ENCODE assay signal across 8 mouse cellular contexts in genomic region chr7:100907231-100907630, GRCm38 (mm10). TPM values are rescaled to one million over a fixed set of nuclear protein-coding genes. Genes with fewer than 3 reads are reported as not detected.
DNase-seq lines count a peak whose midpoint lies in the region; ATAC-seq lines count a peak whose summit lies in the region.

No protein-coding gene starts in this region.

- H3K9ac ChIP-seq in limb, embryonic 13.5 days = no peak overlapping the region
- no peak overlapping the region for H3K9ac ChIP-seq in neural tube, embryonic 15.5 days (replicated peaks)

- H3K27ac ChIP-seq in embryonic facial prominence, embryonic 10.5 days (replicated peaks) = peak overlapping the region; percentile 76
- peak overlapping the region; percentile 39 for H3K27ac ChIP-seq in limb, embryonic 13.5 days
- peak overlapping the region; percentile 60 for H3K27ac ChIP-seq in neural tube, embryonic 15.5 days (replicated peaks)

- WGBS in embryonic facial prominence, embryonic 10.5 days = 0% methylated on average over 1 of the region's 1 CpGs
- 0% methylated on average over 1 of the region's 1 CpGs for WGBS in limb, embryonic 13.5 days
- 4% methylated on average over 1 of the region's 1 CpGs for WGBS in neural tube, embryonic 15.5 days

- peak overlapping the region; percentile 29; the same call in 1 of the 2 replicates for H3K4me3 ChIP-seq in embryonic facial prominence, embryonic 10.5 days
- H3K4me3 ChIP-seq in limb, embryonic 13.5 days = no peak overlapping the region
- H3K4me3 ChIP-seq in neural tube, embryonic 15.5 days (replicated peaks) = no peak overlapping the region

- peak; percentile 79 for DNase-seq in CD4-positive helper T cell, adult 2 months (ENCODE audit: low read depth, low spot score)
- peak; percentile 90 for DNase-seq in adrenal gland, postnatal 10 days
- DNase-seq in embryonic facial prominence, embryonic 10.5 days (ENCODE audit: low spot score) = peak; percentile 80
- DNase-seq in kidney, adult 8-10 months = peak; percentile 64 to 86
- DNase-seq in thymus, postnatal 0 days (ENCODE audit: low spot score) = peak; percentile 76

- peaks cover 50% of the 10 kb centered on the region for H3K4me1 ChIP-seq in embryonic facial prominence, embryonic 10.5 days
- peaks cover 41% of the 10 kb centered on the region for H3K4me1 ChIP-seq in limb, embryonic 13.5 days
- H3K4me1 ChIP-seq in neural tube, embryonic 15.5 days = peaks cover 28% of the 10 kb centered on the region

- H3K4me2 ChIP-seq in limb, embryonic 13.5 days (replicated peaks) = peak overlapping the region; percentile 51
- H3K4me2 ChIP-seq in neural tube, embryonic 15.5 days = no peak overlapping the region

- no peaks in the 10 kb centered on the region for H3K9me3 ChIP-seq in embryonic facial prominence, embryonic 10.5 days
- H3K9me3 ChIP-seq in limb, embryonic 13.5 days = no peaks in the 10 kb centered on the region
- H3K9me3 ChIP-seq in neural tube, embryonic 15.5 days (replicated peaks) = no peaks in the 10 kb centered on the region

- H3K27me3 ChIP-seq in embryonic facial prominence, embryonic 10.5 days (replicated peaks; ENCODE audit: low read depth, poor library complexity, severe bottlenecking) = no peaks in the 10 kb centered on the region
- H3K27me3 ChIP-seq in limb, embryonic 13.5 days = no peaks in the 10 kb centered on the region
- H3K27me3 ChIP-seq in neural tube, embryonic 15.5 days (replicated peaks) = no peaks in the 10 kb centered on the region

- peak; percentile 87 for ATAC-seq in granulocyte monocyte progenitor cell, adult 5-6 weeks (replicated peaks; ENCODE audit: poor library complexity, severe bottlenecking)
- ATAC-seq in limb, embryonic 13.5 days (ENCODE audit: low FRiP score, low read depth) = peak; percentile 37; the same call in 1 of the 2 replicates
- no peak for ATAC-seq in neural tube, embryonic 15.5 days (ENCODE audit: low FRiP score)

- H3K36me3 ChIP-seq in embryonic facial prominence, embryonic 10.5 days (replicated peaks) = peaks cover 70% of the 10 kb centered on the region
- H3K36me3 ChIP-seq in limb, embryonic 13.5 days = peaks cover 24% of the 10 kb centered on the region
- no peaks in the 10 kb centered on the region for H3K36me3 ChIP-seq in neural tube, embryonic 15.5 days

RNA-seq across cellular contexts. Expression of gene Arhgef17, which starts 24.7 kb away (rescaled TPM):
- total RNA-seq in adrenal gland, postnatal 10 days (2021) = 10 to 100 TPM; 35.2 to 43.2 TPM
- 9.3 and 9.8 TPM in 2 replicates for polyA plus RNA-seq in embryonic facial prominence, embryonic 10.5 days (2016; fragmentation: Nextera tagmentation; extraction: Ambion mirVana)
- 0.30 TPM in 1 of 2 replicates, not detected in the other for total RNA-seq in granulocyte monocyte progenitor cell, adult 5-6 weeks (2014; fragmentation: Nextera tagmentation)
- total RNA-seq in granulocyte monocyte progenitor cell, adult 5-6 weeks (2017) = not detected in 2 replicates
- polyA plus RNA-seq in limb, embryonic 13.5 days (2015; fragmentation: Nextera tagmentation; extraction: Ambion mirVana) = 7.9 and 8.0 TPM in 2 replicates
- polyA plus RNA-seq in neural tube, embryonic 15.5 days (2015; fragmentation: Nextera tagmentation; extraction: Ambion mirVana) = 12.2 and 12.9 TPM in 2 replicates
- polyA plus RNA-seq in thymus, postnatal 0 days (2015; fragmentation: Nextera tagmentation; extraction: Ambion mirVana) = 1.0 and 1.1 TPM in 2 replicates

RNA-seq across cellular contexts. Expression of gene Relt, which starts 44.0 kb away (rescaled TPM):
- 1 to 10 TPM; 2.8 to 6.7 TPM for total RNA-seq in adrenal gland, postnatal 10 days (2021)
- 4.8 and 5.2 TPM in 2 replicates for polyA plus RNA-seq in embryonic facial prominence, embryonic 10.5 days (2016; fragmentation: Nextera tagmentation; extraction: Ambion mirVana)
- total RNA-seq in granulocyte monocyte progenitor cell, adult 5-6 weeks (2014; fragmentation: Nextera tagmentation) = 12.5 and 13.4 TPM in 2 replicates
- total RNA-seq in granulocyte monocyte progenitor cell, adult 5-6 weeks (2017) = 9.8 and 12.1 TPM in 2 replicates
- 3.6 and 4.3 TPM in 2 replicates for polyA plus RNA-seq in limb, embryonic 13.5 days (2015; fragmentation: Nextera tagmentation; extraction: Ambion mirVana)
- 5.9 and 6.3 TPM in 2 replicates for polyA plus RNA-seq in neural tube, embryonic 15.5 days (2015; fragmentation: Nextera tagmentation; extraction: Ambion mirVana)
- 12.3 and 12.9 TPM in 2 replicates for polyA plus RNA-seq in thymus, postnatal 0 days (2015; fragmentation: Nextera tagmentation; extraction: Ambion mirVana)
